Mouse (Mus musculus) cerebellum, adult 2 months (tissue): Measurements from ENCODE around the gene Gimd1.

Experiments used
- CTCF ChIP-seq: fragments of 200-500 bp; IDR thresholded peaks from 2 replicates; pipeline ENCODE4 v1.5.1; 2011; ENCODE audit warnings: low read depth, mild to moderate bottlenecking, control low read depth, low read length, moderate library complexity, borderline replicate concordance; ENCODE audit not compliant: insufficient read depth
- POLR2A ChIP-seq: fragments of 200-500 bp; IDR thresholded peaks from 2 replicates; pipeline ENCODE4 v1.6.1; 2011; ENCODE audit warnings: low read length, control low read depth, borderline replicate concordance; ENCODE audit not compliant: insufficient read depth

DNA sequence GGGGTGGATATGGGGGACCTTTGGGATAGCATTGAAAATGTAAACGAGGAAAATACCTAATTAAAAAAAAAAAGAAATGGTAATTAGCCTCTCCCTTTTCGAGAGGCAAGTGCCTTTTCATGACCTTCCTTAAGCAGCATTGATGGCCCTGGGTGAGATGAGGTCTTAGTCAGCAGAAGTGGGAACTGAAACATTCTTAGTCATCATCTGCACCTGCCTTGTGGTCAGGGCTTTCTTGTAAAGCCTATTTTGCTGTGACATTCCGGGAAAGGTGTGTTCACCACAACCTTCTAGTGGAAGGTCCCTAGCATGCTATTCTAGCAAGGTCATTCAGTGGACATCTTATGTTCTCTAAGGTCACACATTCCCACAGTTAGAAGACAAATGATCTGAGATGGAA is 48.4 kb upstream of the Gimd1 start:
- no peak for TF ChIP-seq POLR2A
- no peak for TF ChIP-seq CTCF
